Mouse (Mus musculus) CD8-positive naive resting alpha-beta T cell, adult 2 months (primary cell): Measurements from ENCODE around the gene Ppef1.
"Not testable (repeated sequence)": the region's sequence is repeated elsewhere in the genome, so short reads cannot be mapped to it uniquely, and the experiment has no call there.

Experiments
- DNase-seq, 2 experiments: peaks; one replicate each; pipeline ENCODE4 v3.0.0; 2022; ENCODE audit warnings: low read depth in 2 of 2, low spot score in 2 of 2

The Ppef1 gene

DNA sequence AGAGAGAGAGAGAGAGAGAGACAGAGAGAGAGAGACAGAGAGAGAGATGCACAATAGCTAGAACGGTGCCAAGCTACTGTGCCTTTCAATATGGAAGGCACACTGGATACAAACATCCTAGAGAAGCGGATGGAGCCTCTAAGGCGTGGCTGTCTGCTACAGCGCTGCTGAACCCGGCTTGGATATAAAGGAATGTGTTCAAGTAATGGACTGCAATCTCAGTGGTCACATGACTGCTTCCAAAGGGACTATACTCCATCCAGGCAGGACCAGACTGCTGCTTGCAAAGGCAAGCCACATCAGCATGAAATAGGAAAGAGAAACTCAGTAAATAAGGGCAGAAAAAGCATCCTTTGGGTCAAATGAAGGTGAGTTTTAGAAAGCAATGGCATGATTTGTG lies at the start of gene Ppef1:
Gene Ppef1 (minus strand): TSS at position 116 of the 400 bp plus-strand sequence.
- DNase-seq, result no peak

DNA sequence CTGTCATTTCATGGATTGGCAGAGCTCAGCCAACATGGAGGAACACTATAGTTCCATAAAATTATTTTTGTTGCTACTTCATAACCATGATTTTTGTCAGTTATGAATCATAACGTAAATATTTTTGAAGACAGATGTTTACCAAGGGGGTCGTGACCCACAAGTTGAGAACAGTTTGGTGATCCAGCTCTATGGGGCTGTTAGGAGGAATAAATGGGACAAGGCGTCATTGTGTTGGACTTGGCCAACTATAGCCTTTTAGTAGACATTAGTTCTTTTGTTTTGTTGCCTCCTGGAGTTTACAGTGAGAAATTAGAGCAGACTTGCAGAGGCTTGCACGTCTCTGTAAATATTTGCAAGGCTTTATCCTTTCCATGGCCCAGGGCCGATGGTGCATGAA lies 46.7 kb upstream of the Ppef1 start:
- DNase-seq, result no peak

DNA sequence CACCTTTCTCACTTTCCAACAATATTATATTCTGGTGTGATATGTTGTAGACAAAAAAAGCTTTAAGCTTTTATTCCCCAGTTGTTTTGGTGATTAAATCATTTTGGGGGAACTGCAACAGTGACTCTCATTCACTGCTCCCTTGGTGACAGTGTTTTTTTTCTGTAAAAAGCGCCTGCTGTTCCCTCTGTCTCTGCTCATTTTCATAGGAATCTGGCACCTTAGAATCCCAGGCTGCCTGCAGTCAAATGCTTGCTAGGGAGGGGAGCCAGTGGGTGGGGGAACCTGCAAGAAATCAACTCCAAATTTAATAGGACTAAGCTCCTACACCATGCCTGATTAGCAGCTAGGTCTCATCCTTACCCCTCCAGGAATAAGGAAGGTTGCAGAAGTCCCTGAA lies 37.5 kb upstream of the Ppef1 start:
- no peak for DNase-seq

DNA sequence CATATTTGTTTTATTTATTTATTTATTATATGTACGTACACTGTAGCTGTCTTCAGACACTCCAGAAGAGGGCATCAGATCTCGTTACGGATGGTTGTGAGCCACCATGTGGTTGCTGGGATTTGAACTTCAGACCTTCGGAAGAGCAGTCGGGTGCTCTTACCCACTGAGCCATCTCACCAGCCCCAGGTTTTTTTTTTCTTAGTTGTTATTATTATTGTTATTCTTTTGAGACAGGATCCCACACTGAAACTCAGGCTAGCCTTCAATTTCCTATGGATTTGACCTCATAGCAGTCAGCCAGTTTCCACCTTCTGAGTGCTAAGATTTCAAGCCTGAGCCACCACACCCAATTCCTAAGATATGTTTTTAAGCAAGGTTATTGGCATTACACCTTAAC lies 34.1 kb upstream of the Ppef1 start:
- DNase-seq, result not testable (repeated sequence)

DNA sequence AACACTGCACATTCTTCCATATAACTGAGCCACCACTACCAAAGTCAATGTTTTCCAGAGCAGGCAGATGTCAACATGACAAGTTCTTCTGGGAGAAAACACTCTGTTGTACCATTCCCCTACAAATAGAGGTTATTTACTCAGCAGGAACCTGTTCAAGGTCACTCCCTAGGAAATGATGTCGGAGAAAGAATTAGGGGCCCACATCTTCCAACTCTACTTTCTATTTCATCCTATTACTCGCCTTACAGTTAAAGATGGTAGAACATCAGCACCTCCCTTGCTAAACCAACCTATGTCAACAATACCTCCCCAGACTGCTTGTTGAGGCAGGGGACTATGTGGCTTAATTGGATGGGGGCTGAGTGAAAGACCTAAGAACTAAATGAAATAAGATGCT lies 32.1 kb upstream of the Ppef1 start, which contains the start of gene Rs1:
Gene Rs1 (plus strand): TSS at position 301 of the 400 bp plus-strand sequence.
- no peak for DNase-seq

DNA sequence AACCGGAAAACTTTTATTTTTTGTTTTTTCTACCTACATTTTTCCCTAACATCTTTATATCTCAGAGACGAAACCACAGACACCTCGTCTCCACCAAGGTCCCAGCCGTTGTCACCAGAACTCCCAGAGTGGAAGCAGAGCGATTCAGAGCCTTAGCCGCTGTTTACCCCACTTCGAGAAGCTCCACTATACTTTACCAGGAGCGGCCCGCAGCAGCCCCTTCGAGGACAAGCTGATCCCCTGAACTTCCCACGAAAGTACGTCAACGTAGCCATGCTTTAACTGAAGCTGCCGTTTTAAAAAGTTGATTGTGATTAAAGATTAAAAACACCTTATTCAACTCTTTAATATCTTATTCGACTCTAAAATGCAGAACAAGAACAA lies 30.7 kb upstream of the Ppef1 start:
- no peak for DNase-seq

DNA sequence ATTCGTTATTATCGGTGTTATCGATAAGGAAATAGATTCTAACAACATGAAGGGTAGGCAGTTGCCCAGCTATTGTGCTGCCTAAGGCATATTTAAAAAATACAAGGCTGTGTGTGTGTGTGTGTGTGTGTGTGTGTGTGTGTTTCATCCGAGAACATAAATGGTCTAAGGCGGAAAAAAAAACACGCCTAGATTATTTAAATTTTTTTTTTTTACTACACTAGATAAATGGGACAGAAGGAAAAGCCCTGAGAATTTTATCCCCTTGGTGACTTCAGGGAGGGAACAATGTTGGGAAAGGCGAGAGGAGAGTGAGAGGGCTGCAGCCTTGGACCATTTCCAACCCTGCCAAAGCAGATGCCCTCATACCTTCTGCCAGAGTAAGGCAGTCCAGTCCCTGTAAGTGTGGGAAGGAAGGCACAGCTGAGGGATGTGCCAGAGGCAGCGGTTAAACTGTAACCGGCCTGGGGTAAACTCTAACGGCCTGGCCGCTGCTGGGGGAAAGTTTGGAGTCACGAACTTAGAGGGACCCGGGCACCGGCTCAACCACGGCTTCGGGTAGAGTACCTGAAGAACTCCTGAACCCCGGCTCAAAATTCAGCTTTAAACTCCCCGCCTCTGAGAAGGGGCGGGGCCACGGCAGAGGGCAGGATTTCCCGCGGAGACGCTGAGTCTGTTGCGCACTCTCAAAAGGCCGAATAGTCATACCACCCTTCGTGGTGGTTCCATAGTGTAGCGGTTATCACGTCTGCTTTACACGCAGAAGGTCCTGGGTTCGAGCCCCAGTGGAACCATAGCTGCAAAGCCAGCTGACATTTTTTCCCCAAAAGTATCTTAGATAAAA lies 30.0 kb upstream of the Ppef1 start:
- peak; percentile 90 to 94 for DNase-seq

DNA sequence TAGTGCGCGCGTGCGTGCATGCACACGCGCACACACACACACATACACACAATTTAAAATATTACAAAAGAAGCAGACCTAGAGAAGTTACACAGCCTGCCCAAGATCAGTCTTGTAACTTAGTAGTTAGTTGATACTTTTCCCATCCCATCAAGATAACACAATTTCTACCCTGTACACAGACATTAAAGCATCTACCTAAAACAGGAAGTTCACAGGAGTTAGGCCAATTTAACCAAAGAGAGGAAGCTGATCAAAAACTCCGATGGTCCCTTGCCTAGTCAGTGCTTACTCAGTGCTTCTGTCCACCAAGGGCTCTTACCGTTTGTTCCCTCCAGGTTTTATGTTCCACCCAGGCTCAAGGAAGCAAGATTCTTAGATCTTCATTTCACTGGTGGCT lies 15.2 kb upstream of the Ppef1 start:
- no peak for DNase-seq

DNA sequence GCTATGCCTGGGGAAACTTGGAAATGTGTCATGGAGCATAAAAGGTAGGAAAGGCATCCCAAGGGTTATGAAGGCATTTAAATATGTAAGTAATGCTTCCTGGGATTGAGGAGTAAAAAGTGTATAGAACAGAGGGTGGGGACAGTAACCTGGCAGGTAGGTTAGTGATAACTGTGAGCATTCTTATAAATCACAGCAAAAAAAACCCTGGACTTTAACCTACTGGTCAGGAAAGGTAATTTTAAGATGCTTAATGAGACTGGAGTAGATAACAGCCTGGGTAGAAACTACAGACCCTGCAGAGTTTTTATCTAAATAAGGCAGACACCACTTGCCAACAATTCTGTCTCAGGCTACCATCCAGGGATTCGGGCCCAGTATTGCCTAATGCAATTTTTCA lies 13.1 kb upstream of the Ppef1 start:
- DNase-seq, result no peak

DNA sequence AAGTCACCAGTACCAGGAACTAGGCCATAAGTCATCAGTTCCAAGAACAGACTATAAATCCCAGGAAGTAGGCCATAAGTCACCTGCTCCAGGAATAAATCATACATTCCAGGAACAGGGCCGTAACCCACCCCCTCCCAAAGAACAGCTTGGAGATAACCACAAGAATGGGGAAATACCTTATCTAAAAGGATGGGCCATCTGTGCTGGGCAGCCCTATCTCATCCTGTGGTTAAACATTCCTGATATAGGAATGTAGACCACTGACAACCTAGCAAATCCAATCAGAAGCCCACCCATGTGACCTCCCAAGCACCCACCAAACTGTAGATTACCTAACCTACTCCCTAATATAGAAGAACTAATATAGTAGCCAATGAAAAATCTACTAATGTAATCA lies 9.8 kb upstream of the Ppef1 start:
- DNase-seq, result no peak

DNA sequence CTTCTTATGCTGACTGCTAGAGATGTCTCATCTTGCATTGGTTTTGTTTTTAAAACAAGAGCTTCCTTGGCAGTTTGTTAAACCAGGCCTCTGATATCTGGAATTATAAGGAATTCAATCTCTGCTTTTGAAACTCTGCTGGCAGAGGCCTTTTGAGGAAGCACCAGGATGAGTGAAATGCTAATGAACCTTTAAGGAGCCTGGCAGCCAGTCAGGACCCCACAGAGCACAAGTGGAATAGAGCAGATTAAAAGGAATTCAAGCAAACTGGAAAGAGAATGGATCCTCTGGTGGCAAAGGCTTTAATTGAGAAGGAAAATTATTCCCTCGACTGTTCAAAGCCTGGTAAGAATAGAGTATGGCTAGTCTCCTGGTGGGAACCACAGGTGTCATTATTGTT lies 36.4 kb downstream of the Ppef1 start:
- no peak for DNase-seq

DNA sequence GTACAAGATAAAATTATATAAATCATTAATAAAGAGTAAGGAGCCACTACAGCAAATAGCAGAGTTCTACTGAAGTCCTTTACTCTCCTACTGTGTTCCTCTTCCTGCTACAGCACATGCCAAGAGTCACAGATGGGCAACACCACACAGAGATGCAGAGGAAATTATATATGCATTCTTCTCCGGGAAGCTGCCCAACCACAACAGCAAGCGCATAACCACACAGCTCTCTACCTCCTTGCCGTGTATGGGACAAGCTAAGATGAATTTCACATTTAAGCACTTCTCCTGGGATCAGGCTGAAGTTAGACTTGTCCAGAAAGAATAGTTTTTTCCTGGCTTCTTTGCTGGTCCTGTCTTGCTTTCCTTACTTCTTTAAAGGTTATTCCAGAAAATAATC lies 44.0 kb downstream of the Ppef1 start:
- DNase-seq, result no peak

DNA sequence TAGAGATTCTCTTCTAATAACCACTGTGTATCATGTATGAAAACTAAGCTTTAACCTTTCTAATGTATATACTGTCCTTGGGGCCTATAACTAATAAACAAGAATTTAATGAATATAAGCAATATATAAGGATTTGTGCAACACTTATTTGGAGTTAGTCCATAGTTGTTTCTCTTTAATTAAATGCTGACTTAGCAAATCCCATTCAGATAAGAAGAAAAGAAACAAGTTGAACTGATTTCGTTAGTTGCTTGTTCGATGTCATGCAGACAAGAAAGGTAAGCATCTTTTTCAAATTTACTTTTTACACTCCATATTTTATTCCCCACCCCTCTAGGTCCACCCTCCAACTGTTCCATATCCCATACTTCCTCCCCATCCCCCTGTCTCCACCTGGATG lies 45.5 kb downstream of the Ppef1 start:
- DNase-seq, result no peak

DNA sequence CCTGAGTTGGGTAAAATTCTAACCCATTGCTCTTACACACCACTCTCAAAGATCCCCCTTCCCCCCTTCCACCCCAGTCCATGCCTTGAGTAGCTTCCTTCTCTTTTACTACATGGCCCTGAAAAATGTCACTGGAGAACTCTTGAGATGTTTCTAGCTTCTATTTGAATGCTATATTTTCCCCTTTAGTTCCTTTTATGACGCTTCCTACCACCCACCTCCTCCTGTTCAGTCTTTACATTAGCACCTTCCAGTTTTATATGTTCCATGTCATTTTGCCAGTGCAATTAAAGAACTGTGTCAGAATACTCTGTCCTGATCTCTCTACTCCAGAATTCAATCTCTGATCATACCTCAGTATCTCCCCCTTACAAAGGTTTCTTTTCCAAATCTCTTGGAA lies 65.6 kb downstream of the Ppef1 start:
- DNase-seq, result no peak

DNA sequence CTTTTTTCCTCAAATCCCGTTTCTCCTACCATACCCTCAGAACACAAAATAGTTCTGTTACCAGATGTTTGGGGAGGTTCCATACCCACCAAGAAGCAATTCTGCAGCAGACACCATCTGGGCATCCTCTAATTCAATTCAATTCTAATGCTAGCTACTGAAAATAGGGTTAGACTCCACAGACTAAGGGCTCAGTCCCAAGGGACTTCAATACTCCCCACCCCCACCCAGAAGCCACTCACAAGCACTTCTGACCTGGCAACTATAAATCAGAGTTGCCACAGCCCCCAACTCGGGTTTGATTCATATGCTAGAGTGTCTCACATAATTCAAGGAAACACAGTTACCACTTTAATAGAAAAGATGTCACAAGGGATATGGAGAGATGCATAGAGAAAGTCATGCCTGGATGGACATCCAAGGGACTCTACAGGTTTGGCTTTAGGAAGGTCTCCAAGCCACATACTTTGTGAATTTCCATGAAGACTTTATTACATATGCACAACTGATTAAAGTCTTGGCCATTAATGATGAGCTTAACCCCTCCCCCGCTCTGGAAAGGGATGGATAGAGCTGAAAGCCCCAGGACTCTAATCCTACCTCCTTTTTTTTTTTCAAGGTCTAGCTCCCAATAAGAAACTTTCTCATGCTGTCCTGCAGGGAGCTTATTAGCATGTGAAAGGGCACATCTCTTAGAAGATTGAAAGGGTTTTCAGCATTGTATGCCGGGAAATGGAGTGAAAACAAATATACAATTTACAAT lies 124.5 kb downstream of the Ppef1 start:
- no peak for DNase-seq

DNA sequence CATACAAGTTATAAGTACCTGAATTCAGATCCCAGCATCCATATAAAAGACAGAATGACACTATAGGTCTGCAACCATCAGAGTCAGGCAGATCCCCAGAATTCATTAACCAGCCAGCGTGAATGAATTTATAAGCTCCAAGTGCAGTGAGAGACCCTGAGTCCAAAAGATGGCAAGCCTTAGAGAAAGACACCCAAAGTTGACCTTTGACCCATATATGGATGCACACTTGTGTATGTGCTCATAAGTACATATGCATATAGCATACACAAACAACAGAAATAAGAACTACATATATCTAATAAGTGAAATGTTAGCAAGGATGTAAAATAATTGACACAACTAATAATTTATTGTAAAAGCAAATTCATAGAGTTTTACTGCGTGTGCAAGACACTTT lies 125.1 kb downstream of the Ppef1 start:
- no peak for DNase-seq

DNA sequence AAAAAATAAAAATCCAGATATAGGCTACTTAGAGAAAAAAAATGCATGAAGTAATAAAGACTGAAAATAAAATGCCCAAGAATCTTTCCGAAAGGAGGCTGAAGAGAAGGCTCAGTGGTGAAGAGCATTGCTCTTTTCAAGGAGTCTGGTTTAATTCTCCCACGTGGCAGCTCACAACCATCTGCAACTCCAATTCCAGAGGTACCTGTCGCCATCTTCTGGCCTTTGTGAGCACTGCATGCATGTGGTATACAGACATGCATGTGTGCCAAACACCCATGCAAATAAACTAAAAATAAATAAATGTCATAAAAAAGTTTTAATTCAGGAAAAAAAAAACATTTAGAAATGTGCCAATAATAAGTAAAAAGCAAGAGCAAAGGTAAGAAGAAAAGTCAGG lies 125.7 kb downstream of the Ppef1 start:
- no peak for DNase-seq

DNA sequence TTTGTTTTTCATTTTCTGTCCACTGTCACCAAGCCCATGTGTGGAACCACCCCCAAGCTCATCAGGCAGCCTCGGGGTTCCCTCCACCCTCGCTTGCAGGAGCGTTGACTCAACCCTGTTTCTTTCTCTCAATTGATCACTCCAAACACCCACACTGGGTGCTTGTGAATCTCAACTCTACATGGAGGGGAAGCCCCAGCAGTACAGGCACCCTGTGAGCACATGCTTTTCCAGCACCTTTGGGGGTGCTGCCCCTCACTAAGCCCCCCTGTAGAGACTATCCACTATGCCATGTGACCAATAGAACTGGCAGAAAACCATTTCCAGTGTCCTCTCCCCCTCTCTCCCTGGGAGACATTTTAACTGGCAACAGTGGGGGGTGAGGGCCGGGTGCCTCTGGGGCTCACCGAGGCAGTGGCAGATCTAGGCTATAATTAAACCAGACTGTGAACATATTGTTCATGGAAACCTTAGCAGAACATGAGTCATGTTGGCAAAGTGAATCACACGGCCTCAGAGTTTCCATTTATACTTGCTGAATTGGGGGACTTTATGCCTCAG lies 131.5 kb downstream of the Ppef1 start:
- no peak for DNase-seq

DNA sequence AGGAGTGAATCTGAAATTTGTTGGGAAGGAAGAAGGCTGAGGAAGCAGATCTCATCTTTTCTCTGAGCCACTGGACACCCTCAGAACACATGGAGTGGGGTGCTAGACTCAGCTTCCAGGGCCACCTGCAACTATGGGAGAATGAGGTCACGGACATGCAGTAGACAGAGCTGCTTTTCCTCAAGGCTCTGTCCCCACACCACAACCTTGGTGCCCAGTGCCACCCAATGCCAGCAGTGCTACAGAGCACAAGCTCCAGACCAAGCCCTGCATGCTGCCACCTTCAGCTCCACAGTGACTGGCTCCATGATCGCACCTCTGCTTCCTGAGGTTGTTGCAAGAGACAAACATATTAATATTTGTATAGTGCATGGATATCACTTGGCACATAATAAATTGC lies 132.2 kb downstream of the Ppef1 start:
- DNase-seq, result no peak

DNA sequence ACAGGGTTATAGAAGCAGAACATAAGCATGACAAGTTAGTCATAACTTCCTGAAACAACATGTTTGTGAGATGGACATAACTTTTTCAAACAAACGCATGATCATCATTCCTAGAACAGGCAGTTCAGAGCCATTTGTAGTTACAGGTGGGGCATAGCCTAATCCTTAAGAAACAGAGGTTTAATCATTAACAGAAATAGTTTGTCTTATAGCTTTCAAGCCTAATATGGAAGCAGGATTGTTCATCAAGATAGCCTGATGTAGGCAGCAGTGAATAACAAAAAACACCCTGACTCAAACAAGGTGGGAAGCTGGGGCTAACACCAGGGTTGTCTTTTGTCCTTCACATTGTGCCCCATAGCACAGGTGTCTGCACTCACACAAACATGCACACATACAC lies 132.8 kb downstream of the Ppef1 start:
- no peak for DNase-seq

DNA sequence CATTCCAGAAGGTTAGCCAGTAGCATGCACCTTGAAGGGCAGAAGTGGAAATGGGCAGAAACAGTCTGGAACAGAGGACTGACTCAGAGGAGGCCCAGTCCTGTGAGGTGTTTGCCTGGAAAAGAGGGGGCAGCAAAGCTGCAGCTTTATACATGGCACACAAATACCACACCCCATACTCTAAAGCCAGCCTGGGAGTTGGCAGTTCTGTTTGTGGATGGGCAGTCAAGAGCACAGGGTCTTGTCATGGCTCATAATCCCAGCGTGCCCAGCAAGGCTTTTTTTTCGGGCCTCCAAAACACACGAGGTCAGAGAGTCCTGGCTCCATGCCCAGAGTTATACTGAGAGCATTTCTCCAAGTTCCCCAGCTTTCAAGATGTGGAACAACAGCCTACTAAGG lies 134.5 kb downstream of the Ppef1 start:
- DNase-seq, result no peak
